Mouse (Mus musculus) right cerebral cortex, postnatal 36 days (tissue): ENCODE data around the gene Mindy4.

Experiments
- DNase-seq, 2 experiments: peaks; one replicate each; pipeline ENCODE4 v3.0.0; 2022; ENCODE audit warnings: low spot score in 2 of 2, mixed read lengths in 1 of 2

Gene Mindy4

DNA sequence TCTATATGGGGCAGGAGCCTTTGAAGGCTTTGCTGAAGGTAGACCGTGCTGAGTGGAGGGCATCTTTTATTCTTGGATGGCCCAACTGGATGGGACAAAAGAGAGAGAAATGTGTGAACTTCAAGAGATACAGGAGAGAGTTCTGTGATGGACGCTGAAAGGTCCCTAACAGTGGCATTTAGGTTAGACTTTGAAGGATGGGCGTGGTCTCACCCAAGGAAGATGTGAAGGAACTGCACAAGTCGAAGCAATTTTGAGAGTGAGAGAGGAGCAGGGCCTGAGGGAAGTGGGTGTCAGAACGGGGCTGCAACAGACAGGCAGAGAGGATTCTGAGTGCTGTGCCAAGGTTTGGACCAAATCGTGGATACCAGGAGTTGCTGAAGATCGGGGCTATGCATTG, 54.1 kb downstream of the Mindy4 start:
- no peak for DNase-seq

DNA sequence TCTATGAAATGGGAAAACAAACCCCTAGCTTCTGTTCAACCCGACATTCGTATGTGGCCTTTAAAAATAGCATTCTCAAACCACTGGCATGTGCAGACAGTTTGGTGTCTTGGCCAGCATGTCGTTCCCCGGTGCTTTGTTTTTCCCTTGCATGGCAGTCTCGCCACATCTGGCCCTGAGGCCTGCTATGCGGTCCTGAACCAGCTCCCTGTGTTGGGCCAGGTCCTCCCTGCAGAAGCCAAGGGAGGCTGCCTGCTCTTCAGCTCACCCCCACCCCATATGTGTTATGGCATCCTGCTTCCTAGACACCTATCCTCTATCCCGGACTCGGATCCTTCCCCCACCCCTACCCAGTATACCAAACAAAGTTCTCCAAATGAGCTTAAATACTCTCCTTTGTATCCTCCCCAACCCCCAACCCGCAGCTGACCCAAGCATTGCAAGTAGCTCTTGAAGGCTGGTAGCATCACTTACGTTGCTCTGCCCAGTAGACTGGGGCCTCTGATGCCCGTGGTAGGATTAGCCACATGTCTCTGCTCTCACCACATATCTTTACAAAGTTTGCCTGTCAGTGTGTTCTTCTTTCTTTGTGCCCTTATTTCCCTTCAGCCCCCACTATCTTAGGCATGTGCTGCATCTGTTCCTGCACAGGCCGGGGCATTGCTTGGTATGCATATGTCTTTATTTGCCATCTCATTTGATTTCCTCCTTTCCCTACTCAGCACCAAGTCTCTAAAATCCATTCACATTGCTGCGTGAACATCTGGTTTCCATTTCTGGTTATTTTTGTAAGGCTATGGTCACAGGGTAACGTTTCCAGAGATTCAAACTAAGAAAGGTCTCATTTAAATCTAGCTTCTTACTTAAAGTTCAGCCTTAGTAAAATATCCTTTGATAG, 55.5 kb downstream of the Mindy4 start:
- no peak for DNase-seq

DNA sequence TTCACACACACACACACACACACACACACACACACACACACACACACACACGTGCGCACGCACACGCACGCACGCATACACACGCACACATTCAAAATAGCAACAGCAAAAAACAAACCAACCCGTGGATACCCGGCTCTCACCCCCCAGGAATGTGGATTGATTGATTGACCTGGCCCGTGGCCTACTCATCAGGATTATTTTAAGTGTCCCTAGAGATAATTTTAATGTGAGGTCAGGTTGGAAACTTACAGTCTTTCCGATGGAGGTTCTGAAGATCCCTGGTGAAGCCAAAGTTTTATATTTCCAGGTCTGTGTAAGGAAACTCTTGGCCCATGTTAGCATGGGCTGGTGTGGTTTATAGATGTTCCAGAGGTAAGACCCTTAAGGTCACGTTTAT, 59.0 kb downstream of the Mindy4 start:
- no peak for DNase-seq

DNA sequence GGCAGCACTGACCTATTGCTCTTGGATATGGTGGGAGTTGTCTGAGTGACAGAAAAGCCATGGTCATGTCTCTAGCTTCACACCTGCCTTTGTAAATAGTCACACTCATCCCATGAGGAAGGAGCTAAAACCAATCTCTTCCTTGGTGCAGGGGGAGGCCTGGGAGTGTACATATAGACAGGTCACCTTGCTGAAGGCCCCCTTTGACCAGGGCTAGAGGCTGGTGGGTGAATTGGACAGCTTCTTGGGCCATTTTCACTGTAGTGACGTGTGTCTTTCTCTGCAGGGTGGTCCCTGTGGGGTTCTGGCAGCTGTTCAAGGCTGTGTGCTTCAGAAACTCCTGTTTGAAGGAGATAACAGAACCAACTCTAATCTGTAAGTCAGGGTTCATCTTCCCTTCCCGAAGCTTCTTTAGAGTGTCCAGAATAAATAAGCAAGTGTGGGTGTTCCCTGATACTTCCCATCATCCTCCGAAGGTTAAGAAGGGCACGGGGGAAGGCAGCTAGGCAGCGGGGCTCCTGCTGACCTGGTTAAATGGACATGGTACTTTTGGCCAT, 60.4 kb downstream of the Mindy4 start:
- DNase-seq = no peak

DNA sequence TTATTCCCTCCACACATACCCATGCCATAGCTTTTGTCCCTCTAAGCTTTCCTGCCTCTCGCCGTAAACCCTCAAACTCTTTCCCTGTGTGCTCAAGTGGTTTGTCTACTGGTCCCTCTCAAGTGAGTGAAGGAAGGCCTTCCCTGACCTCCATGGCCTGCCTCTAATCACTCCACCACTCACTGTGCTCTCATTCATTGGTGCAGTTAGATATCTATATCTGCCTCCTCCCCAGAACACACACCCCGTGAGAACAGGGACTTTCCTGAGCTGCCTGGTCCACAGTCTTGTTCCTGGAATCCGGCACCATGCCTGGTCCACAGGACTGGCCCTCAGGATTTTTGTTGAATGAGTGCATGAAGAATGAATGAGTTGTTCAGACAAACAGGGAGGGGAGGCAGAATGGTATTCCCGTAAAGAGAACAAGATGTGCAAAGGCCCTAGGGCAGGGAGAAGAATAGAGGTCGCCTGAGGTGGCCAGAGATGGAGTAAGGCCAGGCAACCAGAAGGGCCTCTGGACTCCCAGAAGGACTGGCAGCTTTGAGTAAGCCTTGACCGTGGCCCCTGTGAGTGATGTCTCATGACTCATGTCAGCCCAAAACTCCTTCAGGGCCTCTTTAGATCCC, 61.7 kb downstream of the Mindy4 start:
- DNase-seq = no peak

DNA sequence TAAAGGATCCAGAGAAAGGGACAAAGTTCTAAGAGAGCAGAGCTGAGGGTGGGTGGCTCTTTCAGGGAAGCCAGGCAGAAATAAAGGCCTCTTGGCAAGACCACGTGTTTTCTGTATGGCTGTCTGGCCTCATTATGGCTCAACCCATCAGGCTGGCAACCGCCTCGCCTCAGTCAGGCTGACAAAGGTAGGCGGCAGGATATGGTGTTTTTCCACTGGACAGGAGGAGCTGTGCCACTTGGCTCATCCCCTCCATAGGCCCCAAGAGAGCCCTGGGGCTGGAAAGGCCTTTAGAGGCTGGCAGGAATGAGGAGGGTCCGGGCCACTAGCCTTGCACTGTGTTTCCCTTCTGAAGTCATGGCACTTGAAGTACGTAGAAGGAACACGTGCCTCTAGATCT, 69.8 kb downstream of the Mindy4 start:
- DNase-seq = peak in 1 of 2 experiments; percentile 16

DNA sequence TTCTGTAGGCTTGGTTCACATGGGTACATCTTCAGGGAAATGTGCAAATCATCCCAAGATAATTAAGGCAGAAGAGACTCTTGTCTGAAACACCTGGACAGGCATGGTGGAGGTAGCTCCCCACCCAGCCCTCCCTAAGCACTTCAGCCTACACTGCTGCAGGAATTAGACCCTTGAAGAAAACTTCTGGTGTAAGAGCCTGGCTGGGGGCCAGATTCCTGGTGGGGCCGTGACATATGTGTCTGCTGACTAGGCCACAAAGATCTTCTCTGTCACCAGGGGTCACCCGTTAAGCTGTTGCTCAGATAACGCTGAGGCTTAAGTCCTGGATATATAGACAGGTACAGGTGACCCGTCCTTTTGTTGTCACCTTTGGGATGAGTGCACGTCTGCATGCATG, 70.3 kb downstream of the Mindy4 start:
- no peak for DNase-seq

DNA sequence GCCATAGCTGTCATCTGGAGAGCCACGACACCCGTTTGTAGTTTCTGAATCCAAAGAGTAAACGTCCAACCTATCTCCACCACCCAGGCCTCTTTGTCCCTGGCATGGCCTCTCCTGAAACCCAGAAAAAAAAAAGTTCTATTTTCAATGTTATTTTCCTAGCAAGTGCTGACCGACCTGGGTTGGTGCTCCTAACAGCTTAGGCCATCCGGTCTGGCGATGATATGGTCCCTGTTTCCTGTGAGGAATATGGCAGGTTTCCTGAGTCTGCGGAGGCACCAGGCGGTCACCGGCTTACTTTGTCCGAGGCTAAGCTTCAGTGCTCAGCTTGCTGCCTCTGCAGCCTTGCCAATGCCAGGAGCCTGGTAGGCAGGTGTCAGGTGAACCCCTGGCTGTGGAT, 71.8 kb downstream of the Mindy4 start:
- DNase-seq = no peak

DNA sequence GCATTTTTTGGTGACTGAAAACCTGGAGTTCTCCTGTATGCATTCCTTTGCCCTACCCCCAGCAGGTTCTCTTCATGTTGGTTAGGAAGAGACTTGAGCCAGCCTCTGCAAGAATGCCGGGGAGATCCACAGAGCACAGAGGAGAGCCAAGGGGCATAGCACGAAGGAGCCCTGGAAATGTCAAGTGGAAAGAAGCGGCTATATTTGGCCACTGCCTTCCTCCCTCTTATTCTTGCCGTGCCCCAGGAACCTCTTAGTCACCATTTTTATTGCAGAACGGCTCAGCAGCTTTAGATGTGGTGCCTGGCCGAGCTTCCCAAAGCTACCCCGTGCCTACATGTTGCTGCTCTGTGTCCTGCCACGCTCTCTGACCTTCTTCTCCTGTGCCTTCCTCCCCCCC, 72.6 kb downstream of the Mindy4 start:
- no peak for DNase-seq

DNA sequence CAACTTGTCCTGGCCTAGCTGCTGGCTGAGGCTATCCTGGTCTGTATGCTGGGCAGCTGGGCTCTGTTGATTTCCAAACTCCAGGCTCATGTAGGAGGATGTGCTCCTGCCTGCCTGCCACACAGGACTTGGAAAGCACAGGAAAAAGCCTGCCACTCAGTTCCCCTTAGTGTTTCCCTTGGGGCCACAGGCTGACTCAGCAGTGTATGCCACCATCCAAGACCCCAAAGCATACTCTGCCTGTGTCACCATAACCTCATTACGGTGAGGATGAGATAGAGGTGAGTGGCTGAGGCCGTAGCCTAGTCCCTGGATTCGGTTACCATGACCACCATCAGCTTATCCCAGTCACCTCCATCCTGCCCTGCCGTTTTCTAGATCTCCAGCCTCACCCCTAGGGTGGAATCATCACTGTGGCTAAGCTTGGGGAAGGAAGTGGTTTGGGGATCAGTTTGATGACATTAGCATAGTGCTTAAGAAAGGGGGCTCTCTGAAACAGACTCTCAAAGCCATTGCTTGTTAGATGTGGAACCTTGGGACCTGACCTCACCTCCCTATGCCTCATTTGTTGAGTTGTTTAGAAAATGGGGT, 73.6 kb downstream of the Mindy4 start:
- no peak for DNase-seq

DNA sequence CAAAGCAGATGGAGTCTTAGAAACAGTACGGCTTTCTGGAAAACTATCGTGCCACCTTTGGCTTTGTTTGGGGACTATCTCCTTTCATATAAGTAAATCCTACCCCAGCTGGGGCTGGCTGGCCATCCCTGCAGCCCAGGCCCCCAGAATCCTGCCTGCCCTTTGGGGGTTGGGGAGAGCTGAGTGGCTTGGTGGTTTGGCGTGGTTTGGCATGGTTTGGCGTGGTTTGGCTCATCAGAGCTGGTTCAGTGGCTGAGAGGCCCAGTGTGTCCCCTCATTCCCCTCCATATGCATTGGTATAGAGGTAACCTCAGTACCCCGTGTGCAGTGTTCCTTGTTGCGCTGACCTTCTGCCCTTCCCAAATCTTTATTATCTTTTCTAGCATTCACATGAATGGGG, 74.9 kb downstream of the Mindy4 start:
- no peak for DNase-seq

DNA sequence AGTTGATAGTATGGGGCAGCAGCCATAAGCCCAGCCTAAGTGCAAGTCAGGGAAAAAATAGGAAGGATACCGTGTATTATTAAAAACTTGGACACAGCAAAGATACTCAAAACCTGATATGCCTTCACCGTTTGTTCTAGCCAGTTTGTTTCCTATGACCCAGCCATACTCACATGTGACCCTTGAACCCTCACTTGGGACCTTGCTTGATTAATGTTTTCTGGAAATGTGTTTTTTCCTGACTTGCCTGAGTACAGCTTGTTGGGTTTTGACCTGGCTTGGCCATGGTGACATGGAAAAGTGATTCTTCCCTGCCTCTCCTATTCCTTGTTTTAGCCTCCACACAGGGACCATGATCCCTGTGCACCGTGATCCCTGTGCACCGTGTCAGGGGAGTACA, 75.3 kb downstream of the Mindy4 start:
- DNase-seq = no peak

DNA sequence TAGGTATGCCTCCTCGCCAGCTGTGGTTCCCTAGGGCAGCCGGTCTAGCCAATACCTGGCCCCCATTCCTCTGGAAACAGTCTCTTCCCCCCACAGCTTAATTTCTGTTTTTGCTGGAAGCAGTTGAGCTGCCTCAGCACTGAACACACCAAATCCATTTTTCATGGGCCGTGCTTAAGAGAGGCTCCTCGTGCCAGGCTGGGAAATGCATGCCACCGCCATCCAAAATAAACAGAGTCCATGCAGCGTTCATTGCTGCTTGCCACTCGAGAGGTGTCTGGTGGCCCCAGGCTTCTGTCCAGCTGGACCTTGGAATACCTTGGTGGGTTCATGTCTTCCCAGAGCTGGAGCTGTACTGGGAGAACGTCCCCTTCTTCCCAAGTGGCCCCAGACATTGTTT, 77.8 kb downstream of the Mindy4 start:
- DNase-seq = no peak

DNA sequence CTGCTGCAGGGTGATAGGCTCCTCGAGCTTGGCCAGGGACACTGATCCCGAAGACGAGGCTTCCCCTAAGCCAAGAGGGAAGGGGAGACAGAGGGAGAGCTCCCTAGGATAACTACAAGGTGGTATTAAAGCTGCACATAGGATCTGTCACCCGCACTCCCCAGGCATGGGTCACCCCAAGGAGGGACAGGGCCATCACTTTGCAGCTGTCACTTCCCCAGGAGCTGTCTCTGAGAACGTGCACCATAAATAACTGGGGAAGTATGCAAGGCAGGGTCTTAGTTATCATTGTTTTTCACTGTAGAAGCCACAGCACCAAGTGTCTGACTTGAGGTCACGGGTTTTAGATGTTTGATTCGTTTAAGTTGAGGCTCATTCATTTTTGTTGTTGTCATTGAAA, 78.5 kb downstream of the Mindy4 start:
- DNase-seq = no peak

DNA sequence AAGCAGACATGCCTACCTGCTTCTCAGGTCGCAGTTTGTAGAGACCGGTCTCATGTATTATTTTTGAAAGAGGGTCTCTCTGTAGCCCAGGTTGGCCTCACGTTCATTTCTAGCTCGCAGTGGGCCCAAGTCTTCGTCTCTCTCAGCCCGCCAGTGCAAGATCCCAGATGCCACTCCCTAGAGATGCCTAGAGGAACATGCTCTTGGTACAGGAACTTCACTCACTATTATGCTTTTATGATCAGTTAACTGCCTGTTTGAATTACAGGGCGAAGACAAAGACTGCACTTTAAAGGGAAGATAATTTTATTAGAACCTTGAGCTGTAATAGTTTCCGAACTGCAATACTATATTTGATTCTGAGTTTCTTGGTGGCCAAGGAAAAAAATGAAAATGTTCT, 79.2 kb downstream of the Mindy4 start:
- DNase-seq = no peak

DNA sequence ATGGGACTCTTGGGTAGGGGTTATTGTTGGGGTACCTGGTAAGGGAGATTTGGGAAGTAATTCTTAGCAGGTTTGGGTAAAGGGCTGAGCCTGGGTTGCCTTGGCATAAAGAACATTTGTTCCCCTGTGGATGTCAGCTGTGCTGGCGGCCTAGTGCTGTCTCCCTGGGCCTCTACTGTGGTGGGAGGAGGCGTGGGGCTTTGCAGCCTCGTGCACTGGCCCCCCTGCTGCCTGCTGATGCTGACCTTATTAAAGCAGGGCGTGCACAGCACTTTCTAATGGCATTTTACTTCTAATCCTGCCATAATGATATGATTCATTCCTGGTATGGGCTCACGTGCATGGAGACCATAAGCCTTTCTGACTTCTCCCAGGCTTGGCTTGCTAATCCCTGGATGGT, 82.0 kb downstream of the Mindy4 start:
- DNase-seq = no peak

DNA sequence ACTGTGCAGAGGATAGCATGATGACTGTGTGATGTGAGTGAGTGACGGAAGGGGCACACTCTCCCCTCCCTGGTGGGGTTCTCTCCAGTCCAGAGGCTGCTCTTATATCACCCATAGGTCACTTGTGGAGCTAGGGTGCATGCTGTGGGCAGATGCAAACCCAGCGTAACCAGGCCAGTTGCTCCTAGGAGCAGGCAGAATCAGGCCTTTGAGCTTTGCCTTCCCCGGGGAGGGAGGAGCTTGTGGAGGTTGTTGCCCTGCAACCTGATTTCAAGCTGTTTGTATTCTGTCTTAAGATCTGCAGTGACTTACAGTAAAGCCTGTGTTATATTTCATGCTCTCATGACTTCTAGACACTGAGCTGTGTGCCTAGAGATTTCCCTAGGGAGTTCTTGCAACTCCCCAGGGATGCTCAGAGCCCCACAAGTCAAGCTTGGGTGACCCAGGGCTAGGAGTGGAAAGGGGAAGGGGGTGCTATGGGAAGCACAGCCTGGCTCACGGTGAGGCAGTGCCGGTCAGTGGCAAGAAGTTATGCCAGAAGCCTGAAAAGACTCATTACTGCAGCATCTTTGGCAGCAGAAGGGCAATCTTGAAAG, 84.9 kb downstream of the Mindy4 start:
- DNase-seq = no peak

DNA sequence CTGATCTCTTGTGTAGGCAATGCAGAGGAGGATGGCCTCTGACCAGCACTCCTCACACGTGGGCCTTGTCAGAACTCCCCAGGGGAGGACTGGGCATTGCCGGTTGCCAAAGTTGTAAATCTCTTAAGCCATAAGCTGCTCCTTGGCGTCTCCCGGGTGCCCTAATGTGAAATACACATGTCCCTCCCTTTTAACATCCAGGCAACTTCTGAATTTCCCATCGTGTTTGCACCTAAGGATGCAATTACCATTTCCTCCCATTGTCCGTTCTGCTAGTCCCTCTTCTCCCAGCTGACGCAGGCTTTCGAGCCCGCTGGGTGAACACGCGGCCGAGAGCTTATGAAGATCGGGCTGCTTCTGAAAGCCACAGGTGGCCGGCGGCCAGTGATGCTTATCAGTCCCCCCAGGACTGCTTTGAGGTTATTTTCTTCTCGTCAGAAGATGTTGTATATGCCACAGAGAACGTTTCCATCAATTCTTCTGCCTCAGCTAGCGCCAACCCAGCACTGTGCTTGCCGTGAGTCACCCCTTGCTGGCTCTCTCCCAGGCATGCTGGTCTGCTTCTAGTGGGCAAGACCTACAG, 91.5 kb downstream of the Mindy4 start:
- no peak for DNase-seq

DNA sequence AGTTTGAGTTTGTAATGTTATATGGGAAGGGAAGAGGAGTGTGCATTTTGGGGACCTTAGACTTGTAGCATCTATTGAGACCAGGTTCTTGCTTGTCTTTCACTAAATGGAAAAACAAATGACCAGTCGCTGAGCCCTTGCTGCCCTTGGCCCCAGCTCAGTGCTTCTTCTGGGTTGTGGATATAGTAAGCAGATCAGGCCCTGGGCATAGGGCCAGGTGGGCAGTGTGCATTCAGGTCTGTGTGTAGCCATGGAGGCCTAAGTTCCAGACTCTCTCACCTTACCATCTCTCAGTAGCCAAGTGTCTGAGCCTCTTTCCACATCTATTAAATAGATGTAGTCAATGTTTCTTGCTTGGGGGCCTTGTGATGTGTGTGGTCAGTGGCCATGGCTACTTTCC, 92.1 kb downstream of the Mindy4 start:
- no peak for DNase-seq

DNA sequence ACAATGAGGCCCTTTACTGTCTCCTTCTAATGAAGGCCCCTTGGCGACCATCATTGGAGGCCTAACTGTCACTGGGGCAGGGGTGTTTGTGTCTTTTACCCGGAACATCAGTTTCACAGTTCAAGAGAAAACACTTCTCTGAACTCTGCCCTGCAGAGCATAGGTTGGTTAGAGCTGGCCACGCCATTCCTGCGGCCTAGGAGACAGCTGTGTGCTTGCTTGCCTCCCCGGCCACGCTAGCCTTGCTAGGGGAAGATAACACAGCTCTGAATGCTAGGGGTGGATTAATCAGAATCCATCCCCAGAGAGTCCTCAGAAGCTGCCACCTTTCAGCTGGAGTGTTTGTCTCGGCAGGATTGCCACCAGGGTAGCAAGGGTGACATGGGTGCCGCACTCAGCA, 96.3 kb downstream of the Mindy4 start:
- DNase-seq = no peak

DNA sequence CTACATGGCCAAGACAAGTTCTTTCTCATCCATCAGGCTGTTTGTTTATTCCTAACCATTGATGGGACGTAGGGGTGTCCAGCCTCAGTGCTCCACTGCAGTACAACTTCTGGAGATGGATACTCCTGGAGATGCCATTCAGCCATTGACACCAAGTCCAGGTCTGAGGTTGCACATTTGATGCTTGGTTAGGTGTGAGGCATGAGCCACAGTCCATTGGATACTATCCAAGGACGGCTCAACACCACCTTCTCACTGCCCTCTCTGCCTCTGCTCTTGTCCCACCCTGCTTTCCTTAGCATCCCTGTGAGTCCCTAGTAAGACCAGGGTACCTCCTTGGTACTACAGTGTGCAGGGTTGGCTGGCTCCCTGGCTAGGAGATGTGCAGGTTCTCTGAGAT, 96.7 kb downstream of the Mindy4 start:
- DNase-seq = no peak

DNA sequence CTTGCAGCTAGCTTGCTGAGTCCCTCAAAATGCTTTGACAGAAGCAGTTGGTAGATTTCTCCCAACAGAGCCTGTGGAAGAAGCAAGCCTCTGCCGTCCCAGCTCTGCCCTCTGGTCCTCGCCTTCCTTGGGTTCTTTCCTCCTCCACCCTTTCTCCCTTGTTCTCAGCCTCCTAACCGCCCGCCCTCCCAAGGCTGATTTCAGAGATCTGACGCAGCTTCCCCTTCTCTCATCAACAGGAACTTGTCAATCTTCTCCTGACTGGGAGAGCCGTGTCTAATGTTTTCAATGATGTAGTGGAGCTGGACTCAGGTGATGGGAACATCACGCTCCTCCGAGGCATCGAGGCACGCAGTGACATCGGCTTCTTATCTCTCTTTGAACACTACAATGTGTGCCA, 97.5 kb downstream of the Mindy4 start:
- no peak for DNase-seq
